Mouse (Mus musculus): Measurements from ENCODE around the gene Tmem189. TPM values are rescaled to one million over a fixed set of nuclear protein-coding genes. Genes with fewer than 3 reads are reported as not detected.

Gene Tmem189
- polyA plus RNA-seq, 1 experiment, result 113 TPM

DNA sequence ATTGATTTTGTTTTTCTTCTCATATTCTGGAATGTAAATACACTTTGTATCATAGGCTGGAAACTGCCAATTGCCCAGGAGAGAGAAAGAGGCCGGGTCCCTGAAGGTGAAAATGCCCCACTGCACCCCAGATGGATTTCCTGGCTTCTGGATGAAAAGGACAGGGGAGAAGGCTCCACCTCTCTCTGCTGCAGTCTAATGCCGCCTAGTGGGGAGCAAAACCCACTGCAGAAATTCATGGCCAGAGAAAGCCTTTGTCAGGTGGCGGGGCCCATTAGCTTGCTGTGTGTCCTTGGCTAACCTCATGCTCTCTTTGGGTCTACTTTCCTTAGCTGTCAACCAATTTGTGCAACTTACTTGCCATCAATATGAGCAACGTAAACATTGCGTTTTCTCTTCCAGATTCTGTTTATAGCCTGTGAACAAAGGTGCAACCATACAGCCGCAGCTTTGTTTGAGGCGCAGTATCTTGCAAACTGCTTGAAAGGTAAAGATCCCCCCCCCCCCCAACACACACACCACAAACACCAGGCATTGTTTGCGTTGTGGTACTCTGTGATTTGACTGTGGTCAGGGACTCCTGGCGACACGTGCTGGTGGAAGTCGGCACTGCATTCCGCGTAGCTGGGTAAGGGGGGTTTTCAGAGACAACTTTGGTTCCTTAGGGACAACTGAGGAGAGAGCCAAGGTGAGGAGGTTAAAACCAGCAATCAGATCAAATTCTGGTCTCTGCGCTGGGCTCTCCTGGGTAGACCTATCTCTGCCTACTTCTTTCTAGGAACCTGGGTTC is 14.3 kb downstream of the Tmem189 start:
- Histone ChIP-seq H3K4me1 (ENCODE audit: control insufficient read depth, insufficient read depth, low read length) (no peaks in the 10 kb centered on the region), H3K4me3 (replicated peaks; ENCODE audit: insufficient read depth, low read depth, low read length) (no peak overlapping the region), H3K27me3 (ENCODE audit: control insufficient read depth, insufficient read depth, low read length) (no peaks in the 10 kb centered on the region), H3K27ac (ENCODE audit: insufficient read depth, low read length) (no peak overlapping the region)
- WGBS, result 46% methylated on average over 14 of the region's 14 CpGs
- no peak for DNase-seq
- TF ChIP-seq CTCF (IDR thresholded peaks at IDR 0.05; ENCODE audit: borderline replicate concordance, insufficient read depth, low read depth, low read length) (peak; percentile 42; the same call in 1 of the 2 replicates), POLR2A (IDR thresholded peaks at IDR 0.05; ENCODE audit: borderline replicate concordance, insufficient read depth, low read length) (no peak)

DNA sequence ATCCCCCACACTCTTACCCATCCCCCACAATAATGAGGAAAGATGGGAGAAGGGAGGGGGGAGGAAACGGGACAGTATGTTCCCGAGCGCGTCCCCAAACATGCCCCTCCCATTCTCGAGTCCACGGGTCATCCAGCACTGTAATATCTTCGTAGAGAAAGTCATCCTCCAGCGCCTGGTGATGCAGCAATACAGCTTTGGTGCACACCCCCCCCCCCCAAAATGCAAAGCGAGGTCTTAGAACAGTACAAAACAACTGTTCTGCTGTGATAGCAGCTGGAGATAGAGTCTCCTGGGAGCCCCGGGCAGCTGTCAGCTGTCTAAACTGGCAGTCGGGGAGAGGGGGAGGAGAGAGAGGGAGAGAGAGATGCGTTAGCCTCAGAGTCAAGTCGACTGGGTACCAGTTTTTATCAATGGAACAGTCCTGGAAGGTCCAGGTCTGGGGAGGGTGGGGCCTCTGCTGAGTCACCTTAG is 17.4 kb downstream of the Tmem189 start:
- WGBS, result 24% methylated on average over 13 of the region's 13 CpGs
- H3K27ac ChIP-seq (ENCODE audit: insufficient read depth, low read length), result no peak overlapping the region
- DNase-seq, result no peak
- TF ChIP-seq CTCF (IDR thresholded peaks at IDR 0.05; ENCODE audit: borderline replicate concordance, insufficient read depth, low read depth, low read length) (no peak), POLR2A (IDR thresholded peaks at IDR 0.05; ENCODE audit: borderline replicate concordance, insufficient read depth, low read length) (no peak)
- no peak overlapping the region for H3K4me3 ChIP-seq (replicated peaks; ENCODE audit: insufficient read depth, low read depth, low read length)
- no peaks in the 10 kb centered on the region for H3K27me3 ChIP-seq (ENCODE audit: control insufficient read depth, insufficient read depth, low read length)
- H3K4me1 ChIP-seq (ENCODE audit: control insufficient read depth, insufficient read depth, low read length), result no peaks in the 10 kb centered on the region

DNA sequence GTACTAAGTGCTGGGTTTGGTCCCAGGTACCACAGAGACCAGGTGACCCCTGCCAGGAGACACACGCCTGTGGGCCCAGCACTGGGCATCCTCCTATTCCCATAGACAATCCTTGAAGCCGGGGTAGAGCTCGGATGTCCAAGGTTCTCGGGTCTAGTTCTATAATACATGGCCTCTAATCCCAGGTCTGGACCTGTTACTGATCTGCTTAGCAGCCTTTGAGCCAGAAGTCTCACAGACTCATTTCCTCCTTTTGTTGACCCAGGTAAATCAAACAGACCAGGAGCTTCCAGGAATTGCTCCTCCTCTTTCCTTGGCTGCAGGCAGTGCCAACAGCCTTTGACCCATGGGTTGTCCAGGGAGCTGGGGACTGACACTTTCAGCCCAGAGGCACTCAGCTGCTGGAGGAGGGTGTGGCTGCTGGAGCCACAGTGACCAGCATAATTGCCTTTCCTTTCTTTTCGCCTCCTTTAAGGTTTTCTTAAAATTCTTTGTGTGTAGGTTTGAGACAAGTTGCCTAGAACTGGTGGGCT is 18.5 kb downstream of the Tmem189 start:
- WGBS, result 89% methylated on average over 5 of the region's 5 CpGs
- Histone ChIP-seq H3K4me3 (replicated peaks; ENCODE audit: insufficient read depth, low read depth, low read length) (no peak overlapping the region), H3K27ac (ENCODE audit: insufficient read depth, low read length) (no peak overlapping the region), H3K27me3 (ENCODE audit: control insufficient read depth, insufficient read depth, low read length) (no peaks in the 10 kb centered on the region), H3K4me1 (ENCODE audit: control insufficient read depth, insufficient read depth, low read length) (no peaks in the 10 kb centered on the region)
- no peak for TF ChIP-seq CTCF (IDR thresholded peaks at IDR 0.05; ENCODE audit: borderline replicate concordance, insufficient read depth, low read depth, low read length)
- TF ChIP-seq POLR2A (IDR thresholded peaks at IDR 0.05; ENCODE audit: borderline replicate concordance, insufficient read depth, low read length), result no peak
- DNase-seq, result no peak

DNA sequence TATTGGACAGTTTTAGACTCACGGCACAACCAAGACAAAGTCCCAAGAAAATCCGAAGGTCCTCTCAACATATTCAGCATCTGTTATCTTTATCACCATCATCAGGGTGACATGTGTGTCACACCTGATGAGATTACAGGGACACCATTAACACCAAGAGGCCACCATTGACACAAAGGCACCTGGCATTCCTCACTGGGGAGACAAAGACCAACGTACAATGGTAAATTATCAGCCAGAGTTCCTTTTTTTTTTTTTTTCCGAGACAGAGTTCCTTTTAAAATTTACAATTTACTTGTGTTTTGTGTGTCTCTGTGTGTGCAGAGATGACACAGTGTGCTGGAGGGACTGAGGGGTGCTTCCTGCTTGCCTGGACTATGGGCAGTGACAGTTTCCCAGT is 20.2 kb downstream of the Tmem189 start:
- no peak for DNase-seq
- 72% methylated on average over 4 of the region's 4 CpGs for WGBS
- Histone ChIP-seq H3K27me3 (ENCODE audit: control insufficient read depth, insufficient read depth, low read length) (no peaks in the 10 kb centered on the region), H3K4me3 (replicated peaks; ENCODE audit: insufficient read depth, low read depth, low read length) (no peak overlapping the region), H3K27ac (ENCODE audit: insufficient read depth, low read length) (no peak overlapping the region), H3K4me1 (ENCODE audit: control insufficient read depth, insufficient read depth, low read length) (no peaks in the 10 kb centered on the region)
- TF ChIP-seq POLR2A (IDR thresholded peaks at IDR 0.05; ENCODE audit: borderline replicate concordance, insufficient read depth, low read length) (no peak), CTCF (IDR thresholded peaks at IDR 0.05; ENCODE audit: borderline replicate concordance, insufficient read depth, low read depth, low read length) (no peak)

DNA sequence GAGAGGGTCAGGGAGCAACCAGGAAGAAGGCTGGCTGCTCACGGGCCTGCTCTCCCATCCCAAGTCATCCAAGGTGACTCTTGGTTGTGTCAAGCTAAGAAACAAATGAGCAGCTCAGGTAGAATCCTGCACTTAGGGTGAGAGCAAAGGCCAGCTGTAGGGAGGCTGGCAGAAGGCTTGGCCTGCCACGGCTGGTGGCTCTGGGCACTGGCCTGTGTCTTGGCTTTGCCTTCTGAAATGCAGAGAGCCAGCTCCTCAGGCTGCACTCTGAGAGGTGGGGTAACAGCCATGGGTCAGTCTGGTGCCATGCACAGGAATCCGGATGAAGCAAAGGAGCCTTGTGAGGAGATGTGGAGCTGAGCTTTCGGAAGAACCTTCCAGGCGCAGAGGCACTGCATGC is 21.2 kb downstream of the Tmem189 start:
- H3K4me1 ChIP-seq (ENCODE audit: control insufficient read depth, insufficient read depth, low read length), result no peaks in the 10 kb centered on the region
- no peaks in the 10 kb centered on the region for H3K27me3 ChIP-seq (ENCODE audit: control insufficient read depth, insufficient read depth, low read length)
- WGBS, result 84% methylated on average over 5 of the region's 5 CpGs
- no peak for TF ChIP-seq POLR2A (IDR thresholded peaks at IDR 0.05; ENCODE audit: borderline replicate concordance, insufficient read depth, low read length)
- TF ChIP-seq CTCF (IDR thresholded peaks at IDR 0.05; ENCODE audit: borderline replicate concordance, insufficient read depth, low read depth, low read length), result no peak
- H3K27ac ChIP-seq (ENCODE audit: insufficient read depth, low read length), result no peak overlapping the region
- no peak overlapping the region for H3K4me3 ChIP-seq (replicated peaks; ENCODE audit: insufficient read depth, low read depth, low read length)
- no peak for DNase-seq

DNA sequence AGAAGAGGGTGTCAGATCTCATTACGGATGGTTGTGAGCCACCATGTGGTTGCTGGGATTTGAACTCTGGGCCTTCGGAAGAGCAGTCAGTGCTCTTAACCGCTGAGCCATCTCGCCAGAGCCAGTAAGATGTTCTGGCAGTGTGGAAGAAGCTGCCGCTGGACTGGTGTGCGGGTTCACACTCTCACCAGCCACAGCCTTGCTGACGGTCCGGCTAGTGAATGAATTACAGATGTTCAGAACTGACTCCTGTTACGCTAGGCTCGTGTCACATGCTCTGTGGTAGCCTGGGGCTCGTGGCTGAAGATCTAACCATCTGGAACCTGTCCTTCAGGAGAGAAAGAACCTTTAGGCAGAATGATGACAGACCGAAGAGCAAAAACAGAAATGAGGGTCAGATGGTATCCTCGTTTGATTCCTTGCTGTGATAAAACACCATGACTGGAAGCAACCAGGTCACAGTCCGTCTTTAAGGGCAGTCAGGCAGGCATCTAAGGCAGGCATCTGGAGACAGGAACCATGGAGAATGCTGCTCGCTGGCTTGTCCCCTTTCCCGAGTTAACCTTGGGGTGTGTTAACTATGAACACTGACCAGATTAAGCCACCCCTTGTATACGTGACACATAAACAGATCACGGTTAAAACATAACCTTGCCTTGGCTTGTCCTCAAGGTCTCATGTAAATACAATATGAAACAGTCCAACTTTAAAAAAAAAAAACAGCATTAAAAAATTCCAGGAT is 23.5 kb downstream of the Tmem189 start:
- no peak for TF ChIP-seq POLR2A (IDR thresholded peaks at IDR 0.05; ENCODE audit: borderline replicate concordance, insufficient read depth, low read length)
- TF ChIP-seq CTCF (IDR thresholded peaks at IDR 0.05; ENCODE audit: borderline replicate concordance, insufficient read depth, low read depth, low read length), result no peak
- H3K4me3 ChIP-seq (replicated peaks; ENCODE audit: insufficient read depth, low read depth, low read length), result no peak overlapping the region
- H3K27me3 ChIP-seq (ENCODE audit: control insufficient read depth, insufficient read depth, low read length), result no peaks in the 10 kb centered on the region
- 82% methylated on average over 18 of the region's 18 CpGs for WGBS
- H3K4me1 ChIP-seq (ENCODE audit: control insufficient read depth, insufficient read depth, low read length), result no peaks in the 10 kb centered on the region
- DNase-seq, result no peak
- H3K27ac ChIP-seq (ENCODE audit: insufficient read depth, low read length), result no peak overlapping the region

DNA sequence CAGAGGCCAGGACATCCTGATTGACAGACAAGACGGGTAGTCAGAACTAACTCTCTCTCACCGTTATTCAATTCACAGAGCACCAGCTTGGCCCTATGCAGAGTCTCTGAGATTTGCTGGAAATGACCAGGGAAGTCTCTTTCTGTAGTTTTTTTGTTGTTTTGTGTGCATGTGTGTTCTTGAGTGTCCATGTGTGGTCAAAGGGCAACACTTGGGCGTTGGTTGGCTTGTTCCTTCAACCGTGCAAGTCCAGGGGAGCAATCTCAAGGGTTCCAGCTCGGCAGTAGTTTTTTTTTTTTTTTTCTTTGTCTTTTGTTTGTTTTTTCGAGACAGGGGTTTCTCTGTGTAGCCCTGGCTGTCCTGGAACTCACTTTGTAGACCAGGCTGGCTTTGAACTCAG is 26.9 kb downstream of the Tmem189 start:
- H3K4me3 ChIP-seq (replicated peaks; ENCODE audit: insufficient read depth, low read depth, low read length), result no peak overlapping the region
- H3K27me3 ChIP-seq (ENCODE audit: control insufficient read depth, insufficient read depth, low read length), result no peaks in the 10 kb centered on the region
- TF ChIP-seq POLR2A (IDR thresholded peaks at IDR 0.05; ENCODE audit: borderline replicate concordance, insufficient read depth, low read length) (no peak), CTCF (IDR thresholded peaks at IDR 0.05; ENCODE audit: borderline replicate concordance, insufficient read depth, low read depth, low read length) (no peak)
- WGBS, result 68% methylated on average over 6 of the region's 6 CpGs
- no peak overlapping the region for H3K27ac ChIP-seq (ENCODE audit: insufficient read depth, low read length)
- no peak for DNase-seq
- peaks cover 11% of the 10 kb centered on the region for H3K4me1 ChIP-seq (ENCODE audit: control insufficient read depth, insufficient read depth, low read length)

All from cerebellum, adult 2 months (tissue).